Mouse (Mus musculus) embryo, embryonic 11 days (tissue): ENCODE measurements around the gene Vti1a.
A peak's percentile ranks its signal among the peaks of the same experiment; 100 is the strongest.

Experiments used
- DNase-seq: peaks from one replicate; pipeline ENCODE4 v3.0.0-alpha.2; 2015

Vti1a gene

DNA sequence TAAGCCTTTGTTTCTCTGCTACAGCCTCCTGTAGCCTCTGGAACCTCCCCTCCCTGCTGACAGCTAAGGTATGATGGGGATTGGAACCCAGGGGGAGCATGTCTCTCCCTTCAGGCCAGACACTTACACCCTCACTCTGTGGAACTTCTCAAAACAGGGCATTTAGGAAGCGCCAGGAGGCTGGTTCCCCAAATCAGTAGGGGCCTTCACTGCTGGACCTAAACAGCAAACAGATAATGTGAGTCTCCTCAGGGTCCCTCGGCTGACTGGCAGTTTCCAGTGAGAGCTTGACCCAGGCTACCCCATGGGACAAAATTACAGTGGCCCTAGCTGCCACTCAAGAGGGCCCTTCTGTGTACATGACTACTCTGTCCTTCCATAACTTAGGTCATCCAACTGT is 325.8 kb downstream of the Vti1a start:
- DNase-seq: no peak

DNA sequence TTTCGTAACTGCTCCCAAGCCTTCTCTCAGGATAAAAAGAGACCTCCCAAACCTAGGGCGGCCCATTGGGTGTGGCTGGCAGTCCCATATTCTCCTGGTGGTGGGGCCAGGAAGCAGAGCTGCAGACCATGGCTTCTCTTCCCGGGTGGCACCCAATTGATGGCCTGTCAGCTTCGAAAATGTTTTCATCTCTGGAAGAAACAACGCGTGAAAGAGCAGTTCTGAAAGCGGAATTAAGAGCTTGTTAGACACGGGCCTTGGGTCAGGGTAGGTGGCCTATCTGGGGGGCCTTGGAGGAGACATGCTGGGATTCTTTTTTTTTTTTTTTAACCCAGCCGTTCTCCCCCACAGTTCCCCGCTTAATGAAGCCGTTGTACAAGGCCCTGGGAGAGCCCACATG is 326.3 kb downstream of the Vti1a start:
- DNase-seq: no peak

DNA sequence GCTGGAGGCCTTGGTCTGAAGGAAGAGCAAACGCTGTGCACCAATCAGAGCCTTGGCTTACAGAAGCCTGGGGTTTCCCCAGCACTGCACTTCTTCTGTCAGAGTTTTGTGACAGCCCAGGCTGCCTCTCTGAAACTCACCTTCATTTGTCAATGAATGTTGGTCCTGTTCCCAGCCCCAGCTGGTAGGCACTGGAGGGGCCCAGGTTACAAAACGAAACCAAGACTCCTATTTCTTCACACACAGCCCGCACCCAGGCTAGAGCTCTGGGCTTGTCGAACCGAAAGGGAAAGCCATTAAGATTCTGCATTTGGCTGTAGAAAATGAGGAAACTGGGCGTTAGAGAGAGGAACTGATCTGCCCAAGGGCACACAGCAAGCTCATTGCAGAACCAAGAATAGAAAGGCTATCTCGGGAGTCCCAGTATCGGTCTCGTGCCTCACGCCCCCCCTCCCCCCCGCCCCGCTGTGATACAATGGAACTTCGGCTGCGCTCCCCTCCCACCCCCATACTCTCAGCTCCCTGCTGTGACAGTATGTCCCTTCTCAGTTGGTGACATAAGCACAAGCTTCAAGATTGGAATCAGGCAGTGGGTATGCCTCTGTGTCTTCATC is 327.3 kb downstream of the Vti1a start:
- peak; percentile 53 for DNase-seq

DNA sequence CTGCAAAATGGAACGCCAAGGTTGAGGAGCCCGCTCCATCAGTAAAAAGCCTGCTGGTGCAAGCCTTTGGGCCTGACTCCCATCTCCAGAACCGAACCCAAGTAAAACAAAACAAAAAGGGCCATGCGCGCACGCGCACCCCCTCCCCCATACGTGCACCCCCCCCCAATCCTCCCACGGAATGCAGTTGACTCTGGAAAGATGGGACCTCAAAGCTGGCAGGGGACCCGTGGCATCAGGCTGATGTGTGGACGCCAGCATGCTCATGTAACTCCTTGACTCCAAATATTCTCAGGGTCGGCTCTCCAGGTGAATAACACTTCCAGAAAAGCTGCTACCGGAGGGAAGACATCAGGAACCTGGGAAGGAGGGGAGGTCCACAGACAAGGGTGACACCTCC is 327.8 kb downstream of the Vti1a start:
- no peak for DNase-seq

DNA sequence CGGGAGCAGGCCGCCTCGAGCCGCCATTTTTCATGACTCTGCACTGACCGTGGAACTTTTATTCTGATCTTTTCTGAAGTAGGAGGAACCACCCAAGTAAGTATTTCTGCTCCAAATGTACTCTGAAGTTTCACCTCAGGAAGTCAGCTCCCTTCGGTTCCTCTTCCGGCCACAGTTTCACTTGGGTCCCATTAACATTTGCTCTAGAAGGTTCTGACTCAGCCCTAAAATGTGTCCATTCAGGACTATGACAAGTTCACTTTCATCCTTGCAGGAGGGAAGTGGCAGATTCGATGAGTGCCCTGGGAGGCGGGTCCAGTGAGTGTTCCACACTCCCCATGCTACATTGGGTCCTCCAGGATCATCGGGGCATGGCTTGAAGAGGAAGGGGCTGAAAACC is 333.3 kb downstream of the Vti1a start:
- DNase-seq: no peak

DNA sequence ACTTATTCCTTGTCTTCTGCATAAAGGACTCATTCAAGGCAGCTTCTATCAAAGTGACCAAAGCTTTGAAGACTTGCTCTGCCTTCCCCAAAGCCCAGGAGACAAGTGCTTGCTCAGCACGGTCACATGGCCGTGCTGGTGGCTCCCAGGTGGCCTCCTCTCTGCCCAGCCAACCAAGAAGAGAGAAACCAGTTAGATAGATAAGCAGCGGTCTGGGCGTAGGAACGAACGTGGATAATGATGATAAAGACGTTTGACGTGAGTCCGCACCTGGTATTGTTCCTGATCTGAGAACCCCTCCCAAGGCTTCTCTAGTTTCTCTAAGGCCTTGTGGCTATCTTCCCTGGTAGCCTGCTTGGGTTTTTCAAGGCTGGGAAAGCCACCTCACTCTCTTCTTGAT is 334.9 kb downstream of the Vti1a start:
- no peak for DNase-seq

DNA sequence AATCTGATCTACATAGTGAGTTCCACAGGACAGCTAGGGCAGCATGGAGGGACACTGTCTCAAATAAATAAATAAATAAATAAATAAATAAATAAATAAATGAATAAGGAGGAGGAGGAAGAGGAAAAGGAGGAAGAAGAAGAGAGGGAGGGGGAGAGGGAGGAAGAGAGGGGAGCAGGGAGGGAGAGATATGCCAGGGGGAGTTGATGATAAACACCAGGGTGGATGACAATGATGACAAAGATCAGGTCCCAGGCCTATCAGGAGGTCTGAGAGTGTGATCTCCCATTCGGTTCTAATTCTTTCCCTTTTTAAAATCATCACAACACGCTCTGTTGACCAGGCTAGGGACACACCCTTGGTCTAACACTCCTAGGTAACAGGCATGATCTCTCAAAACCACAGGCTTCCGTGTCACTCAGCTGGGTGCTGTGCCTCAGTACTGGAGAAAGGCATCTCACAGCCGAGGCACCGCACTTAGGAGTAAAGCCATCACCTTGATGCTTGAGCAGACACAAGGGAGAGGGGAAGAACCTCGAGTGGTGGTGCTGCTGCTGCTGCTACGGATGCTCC is 336.7 kb downstream of the Vti1a start:
- no peak for DNase-seq

DNA sequence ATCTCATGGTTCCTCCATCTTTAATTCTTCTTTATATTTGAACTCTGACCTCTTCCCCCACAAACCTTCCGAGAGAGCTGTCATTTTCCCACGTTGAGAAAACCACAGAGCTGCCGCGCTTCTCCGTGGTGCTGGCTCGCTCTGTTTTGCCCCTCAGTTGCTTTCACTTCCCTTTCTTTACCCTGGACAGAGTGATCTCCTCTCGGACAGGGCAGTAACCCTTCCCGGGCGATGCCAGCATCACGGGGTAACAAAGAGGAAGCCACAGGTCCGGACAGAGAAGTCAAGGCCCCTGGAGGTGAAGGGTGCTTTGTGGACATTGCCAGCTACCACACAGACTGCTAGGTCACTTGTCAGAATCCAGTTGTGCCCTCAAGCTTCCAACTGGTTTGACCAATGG is 344.1 kb downstream of the Vti1a start:
- DNase-seq: no peak

DNA sequence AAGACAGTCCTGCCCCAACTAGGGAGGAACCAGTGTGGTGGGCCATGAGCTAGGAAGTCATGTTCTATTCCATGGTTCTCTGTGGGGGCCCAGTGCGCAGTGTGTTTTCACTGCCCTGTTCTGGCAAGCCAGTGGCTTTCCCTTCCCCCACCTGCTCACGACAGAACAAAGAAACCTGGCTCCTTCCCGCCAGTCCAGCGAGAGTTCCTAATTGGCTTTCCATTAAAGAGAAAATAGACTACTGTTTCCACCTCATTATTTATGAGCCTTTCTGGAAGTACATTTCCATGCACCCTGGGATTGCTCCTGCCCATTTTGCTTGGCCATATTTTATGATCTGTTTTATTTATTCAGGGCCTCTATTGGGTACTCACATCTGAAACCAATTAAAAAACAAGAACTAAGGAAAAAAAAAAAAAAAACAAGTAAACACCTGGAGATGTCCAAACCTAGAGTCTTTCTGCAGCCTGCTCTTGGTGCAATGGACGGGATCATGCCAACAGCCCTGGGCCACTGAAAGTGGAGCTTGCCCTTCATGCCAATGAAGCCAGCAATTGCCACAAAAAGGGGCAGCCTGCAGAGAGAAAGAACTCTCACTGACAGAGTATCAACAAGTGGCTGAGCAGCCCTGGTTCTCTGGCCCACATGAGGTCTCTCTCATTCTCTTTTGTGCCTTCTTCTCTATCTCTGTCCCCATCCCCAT is 346.6 kb downstream of the Vti1a start:
- peak; percentile 60 for DNase-seq

DNA sequence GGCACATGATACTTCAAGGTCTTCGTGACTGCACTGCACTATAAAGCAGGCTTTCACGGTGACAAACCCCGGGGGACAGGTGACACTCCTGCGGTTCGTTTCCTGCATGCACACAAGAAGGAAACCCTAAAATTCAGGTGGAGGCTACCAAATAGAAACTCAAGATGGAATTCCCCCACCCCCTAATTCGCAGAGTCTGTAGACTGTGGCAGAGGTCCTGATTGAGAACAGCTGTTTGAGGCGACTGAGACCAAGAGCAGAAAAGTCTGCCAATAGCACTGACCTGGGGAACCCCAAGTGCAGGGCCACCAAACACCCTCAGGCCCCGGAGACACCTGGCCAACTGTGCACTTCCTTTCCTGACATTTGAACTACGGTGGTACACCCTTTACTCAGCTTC is 351.7 kb downstream of the Vti1a start:
- DNase-seq: peak; percentile 47

DNA sequence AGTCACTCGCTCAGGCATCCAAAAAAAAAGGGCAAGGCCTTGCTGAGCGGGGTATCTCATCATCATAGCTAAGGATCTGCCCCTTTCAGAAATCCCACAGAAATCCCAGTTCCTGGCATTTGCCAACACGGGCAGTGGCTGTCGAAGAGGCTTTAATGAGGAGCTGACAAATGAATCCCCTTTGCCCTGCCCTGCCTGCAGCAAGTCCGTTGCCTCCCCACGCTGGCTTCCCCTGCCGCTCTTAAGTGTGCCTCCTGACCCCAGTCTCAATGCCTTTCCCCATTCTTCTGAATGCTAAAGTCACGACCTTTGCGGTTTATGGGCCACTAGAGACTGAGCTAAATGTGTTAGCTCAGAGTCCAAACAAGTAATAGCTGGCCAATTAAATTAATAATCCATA is 352.8 kb downstream of the Vti1a start:
- peak; percentile 69 for DNase-seq
